Mouse (Mus musculus): ENCODE data around the gene Rtn3.

- TF ChIP-seq EP300 (IDR thresholded peaks at IDR 0.05): no peak
- no peak for TF ChIP-seq CTCF (IDR thresholded peaks at IDR 0.05)
These were observed 995 bp upstream of the Rtn3 start for GRCm38 (mm10) chr19:7484076-7484475.

Measured in lung, postnatal 0 days (tissue).